Mouse (Mus musculus): Measurements from ENCODE around the gene Fbxo9. TPM values are rescaled to one million over a fixed set of nuclear protein-coding genes. Genes with fewer than 3 reads are reported as not detected.
"Not testable (repeated sequence)": the region's sequence is repeated elsewhere in the genome, so short reads cannot be mapped to it uniquely, and the experiment has no call there.

The Fbxo9 gene
- total RNA-seq, 2 experiments from 2014 or later, result 90.3 to 92.2 TPM

DNA sequence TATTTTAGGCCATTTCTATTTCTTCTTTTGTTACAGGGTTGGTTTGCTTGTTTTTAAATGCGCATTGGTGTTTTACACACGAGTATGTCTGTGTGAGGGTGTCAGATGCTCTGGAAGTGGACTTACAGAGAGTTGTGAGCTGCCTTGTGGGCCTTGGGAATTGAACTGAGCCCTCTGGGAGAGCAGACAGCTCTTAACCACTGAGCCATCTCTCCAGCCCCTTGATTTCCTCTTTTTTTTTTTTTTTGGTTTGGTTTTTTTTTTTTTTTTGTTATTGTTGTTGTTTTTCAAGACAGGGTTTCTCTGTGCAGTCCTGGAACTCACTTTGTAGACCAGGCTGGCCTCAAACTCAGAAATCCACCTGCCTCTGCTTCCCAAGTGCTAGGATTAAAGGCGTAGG, 35.6 kb downstream of the Fbxo9 start:
- not testable (repeated sequence) for DNase-seq (ENCODE audit: low spot score in 2 of 2)

DNA sequence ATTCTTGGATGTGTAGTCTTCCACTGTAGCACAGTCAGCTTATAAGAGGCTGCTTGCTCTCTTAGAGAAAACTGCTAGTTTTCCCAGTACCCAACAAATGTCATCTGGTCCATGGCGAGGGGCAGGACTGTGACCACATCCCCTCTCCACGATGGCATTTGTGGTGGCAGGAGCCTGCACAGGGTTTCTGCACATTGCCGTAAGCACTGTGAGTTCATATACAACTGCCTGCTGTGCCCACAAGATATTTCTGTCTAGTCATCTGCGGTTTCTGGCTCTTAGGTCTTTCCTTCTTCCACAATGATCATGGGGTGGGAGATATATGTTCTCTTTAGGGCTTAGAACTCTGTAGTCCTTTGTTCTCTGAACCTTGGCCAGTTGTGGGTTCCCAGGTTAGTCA, 37.2 kb downstream of the Fbxo9 start:
- no peak for DNase-seq (ENCODE audit: low spot score in 2 of 2)

DNA sequence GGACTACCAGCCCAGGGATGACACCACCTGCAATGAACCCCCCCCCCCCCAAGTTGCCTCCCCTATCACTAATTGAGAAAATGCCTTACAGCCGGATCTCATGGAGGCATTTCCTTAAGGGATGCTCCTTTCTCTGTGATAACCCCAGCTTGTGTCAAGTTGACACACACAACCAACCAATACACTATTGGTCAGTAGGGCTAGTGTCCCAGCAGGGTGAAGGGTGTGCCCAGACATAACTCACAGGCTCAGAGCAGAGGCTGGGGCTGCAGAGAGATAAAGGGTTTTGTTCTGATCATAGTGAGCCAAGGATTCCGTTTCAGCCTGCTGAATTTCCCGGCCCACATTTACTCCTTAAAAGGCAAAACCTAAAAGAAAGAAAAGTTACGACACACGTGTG, 38.4 kb downstream of the Fbxo9 start:
- DNase-seq (ENCODE audit: low spot score in 2 of 2), result no peak

DNA sequence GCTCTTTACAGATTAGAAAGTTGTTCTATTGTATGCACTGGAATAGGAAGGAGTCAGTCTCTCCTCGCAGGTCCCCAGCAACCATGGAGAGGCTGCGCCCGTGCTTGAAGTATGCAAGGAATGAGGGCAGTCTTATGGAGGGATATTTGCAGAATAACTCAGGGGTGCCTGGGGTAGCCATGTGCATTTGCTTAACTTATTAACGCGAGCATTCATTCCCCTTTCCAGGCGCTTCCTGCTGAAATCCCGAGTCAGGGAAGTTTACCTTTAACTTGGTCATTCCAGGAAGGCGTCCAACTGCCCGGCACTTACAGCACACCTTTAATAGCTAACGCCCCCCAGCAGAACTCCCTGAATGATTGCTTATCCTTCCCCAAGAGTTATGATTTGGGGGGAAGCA, 44.7 kb downstream of the Fbxo9 start:
- DNase-seq (ENCODE audit: low spot score in 2 of 2), result no peak

DNA sequence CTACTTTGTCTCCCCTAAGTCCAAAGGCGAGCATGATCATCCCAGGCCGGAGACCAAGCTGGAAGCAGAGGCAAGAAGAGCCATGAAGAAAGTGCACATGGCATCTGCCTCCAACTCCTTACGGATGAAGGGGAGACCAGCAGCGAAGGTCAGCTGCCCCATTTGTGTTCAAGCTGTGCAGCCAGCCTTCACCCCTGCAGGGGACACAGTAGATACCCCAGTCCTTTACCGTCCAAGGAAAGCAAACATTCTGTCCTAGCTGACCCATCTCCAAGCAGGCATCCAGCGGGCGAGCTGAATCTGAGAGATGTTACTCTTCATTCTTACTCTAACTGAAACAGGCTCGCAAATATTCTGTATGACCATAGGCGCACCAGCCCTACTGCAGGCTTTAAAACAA, 46.5 kb downstream of the Fbxo9 start:
- no peak for DNase-seq (ENCODE audit: low spot score in 2 of 2)

DNA sequence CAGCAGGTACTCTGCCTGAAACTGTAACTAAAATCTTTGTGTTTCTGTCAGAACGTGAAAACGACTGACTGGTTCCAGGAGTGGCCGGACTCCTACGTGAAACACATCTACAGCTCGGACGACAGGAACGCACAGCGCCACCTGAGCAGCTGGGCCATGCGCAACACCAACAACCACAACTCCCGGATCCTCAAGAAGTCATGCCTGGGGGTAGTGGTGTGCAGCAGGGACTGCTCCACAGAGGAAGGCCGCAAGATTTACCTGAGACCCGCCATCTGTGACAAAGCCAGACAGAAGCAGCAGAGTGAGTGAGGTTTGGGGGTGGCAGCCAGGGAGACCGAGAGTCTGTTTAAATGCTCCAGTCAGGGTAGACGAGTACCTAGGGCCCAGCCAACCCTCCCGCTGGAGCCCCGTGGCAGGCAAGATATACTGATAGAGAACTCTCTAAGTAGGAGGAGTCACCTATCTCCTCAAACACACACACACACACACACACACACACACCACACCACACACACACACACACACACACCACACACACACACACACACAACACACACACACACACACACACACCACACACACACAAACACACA, 49.2 kb downstream of the Fbxo9 start:
- DNase-seq (ENCODE audit: low spot score in 2 of 2), result no peak

DNA sequence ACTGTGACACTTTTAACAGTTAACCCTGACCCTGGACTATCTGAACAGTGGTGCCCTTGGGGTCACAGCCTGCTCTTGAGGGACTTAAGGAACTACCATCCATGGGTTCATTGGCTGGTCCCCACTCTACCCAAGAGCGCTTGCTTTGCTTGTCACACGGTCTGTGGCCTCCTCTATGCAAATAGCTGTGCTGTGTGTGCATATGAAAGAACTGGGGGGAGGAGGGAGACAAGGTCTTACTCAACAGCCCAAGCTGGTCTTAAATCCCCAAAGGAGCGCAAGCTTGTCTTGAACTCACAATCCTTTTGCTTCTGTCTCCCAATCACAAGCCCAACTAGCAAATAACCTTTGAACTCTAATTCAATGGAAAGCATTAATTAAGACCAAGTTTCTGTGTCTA, 54.6 kb downstream of the Fbxo9 start:
- DNase-seq (ENCODE audit: low spot score in 2 of 2), result no peak

DNA sequence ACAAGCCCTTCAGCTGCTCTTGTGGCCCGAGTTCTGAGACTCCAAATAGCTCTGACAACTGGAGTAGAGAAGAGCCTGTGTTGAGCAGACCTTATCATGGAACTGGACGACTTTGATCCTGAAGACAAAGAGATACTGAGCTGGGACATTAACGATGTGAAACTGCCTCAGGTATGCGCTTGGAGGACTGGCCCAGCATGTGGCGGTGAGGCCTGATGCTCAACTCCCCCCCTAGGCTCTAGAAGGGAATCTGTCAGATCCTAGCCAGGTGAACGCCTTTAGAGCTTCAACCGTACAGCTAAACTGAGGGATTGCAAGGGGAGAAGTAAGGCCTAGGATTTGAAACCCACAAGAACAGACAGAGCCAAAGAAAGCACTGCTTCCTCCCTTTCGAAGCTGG, 55.0 kb downstream of the Fbxo9 start:
- DNase-seq (ENCODE audit: low spot score in 2 of 2), result no peak

DNA sequence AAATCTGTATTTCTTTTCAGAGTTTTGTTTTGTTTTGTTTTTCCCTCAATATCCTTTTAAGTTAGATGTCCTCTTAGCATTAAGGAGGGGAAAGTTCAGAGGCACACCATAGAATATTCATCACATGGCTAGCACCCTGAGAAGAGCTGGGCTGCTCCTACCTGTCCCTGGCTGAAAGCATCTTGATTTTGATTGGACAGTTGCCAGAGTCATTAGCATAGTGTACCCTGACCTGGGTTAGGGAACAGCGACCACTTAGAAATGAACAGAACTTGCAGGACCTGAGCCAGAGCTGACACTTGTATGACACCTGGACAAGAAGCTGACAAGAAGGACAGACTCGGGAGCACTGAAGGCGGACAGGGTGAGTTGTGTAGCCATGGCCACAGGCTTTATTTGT, 57.2 kb downstream of the Fbxo9 start, which contains the start of gene Gcm1:
Gene Gcm1 (plus strand): TSS at position 248 of the 400 bp plus-strand sequence.
- DNase-seq (ENCODE audit: low spot score in 2 of 2), result no peak

DNA sequence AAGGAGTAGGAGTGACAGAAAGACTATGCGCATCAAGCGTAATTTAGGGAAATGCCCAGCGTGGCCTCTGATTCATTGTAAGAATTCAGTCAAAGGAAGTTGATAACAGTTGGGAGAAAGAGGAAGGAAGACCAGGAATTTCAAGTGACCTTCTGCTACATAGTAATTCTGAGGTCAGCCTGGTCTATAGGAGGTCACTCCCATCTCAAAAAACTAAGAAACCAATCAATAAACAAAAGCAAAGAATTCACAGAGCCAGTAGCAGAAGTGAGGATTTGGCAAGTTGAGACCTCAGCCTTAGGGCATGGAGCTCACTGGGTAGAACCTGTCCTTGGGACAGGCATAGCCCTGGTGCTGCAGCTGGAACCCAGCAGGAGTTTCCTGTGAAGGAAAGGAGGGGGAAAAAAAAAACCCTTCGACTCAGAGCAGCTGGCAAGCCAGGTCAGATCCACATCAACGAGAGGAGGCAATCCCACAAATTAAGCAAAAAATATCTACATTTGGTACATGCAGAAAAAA, 58.4 kb downstream of the Fbxo9 start:
- DNase-seq (ENCODE audit: low spot score in 2 of 2), result no peak

DNA sequence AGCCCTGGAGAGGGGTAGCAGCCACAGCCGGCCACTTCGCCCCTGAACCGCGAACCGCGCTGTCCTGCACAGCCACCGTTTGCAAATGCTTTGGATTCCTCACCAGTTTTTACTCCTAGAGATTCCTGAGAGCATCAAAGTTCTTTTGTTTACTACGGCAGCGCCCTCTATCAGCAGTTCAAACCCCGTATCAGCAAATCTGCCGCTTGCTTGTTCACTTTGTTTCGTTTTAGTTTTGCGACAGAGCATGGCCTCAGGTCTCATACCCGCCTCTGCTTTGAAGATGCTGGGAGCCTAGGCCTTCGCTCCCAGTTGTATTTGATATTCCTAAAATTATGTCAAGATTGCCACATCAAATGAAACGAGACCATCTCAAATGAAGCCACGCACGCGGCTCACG, 62.1 kb downstream of the Fbxo9 start:
- DNase-seq (ENCODE audit: low spot score in 2 of 2), result no peak

DNA sequence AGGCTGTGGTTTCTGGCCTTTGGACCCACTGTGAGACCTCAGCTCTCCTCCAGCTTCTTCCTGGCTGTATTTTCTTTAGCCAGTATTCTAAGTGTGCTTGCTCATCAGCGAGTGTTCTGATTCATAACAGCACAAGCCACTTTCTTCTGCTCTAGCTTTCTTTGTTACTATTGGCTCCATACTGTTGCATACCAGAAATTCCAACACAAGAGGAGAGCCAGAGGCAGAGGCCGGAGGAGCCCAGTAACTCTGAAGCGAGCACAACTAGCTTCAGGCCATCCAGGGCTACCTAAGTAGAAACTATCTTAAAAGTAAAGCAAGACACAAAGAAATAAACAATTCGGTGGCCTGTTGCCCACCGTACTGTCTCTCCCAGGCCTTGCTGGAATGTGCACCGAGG, 63.7 kb downstream of the Fbxo9 start:
- no peak for DNase-seq (ENCODE audit: low spot score in 2 of 2)

DNA sequence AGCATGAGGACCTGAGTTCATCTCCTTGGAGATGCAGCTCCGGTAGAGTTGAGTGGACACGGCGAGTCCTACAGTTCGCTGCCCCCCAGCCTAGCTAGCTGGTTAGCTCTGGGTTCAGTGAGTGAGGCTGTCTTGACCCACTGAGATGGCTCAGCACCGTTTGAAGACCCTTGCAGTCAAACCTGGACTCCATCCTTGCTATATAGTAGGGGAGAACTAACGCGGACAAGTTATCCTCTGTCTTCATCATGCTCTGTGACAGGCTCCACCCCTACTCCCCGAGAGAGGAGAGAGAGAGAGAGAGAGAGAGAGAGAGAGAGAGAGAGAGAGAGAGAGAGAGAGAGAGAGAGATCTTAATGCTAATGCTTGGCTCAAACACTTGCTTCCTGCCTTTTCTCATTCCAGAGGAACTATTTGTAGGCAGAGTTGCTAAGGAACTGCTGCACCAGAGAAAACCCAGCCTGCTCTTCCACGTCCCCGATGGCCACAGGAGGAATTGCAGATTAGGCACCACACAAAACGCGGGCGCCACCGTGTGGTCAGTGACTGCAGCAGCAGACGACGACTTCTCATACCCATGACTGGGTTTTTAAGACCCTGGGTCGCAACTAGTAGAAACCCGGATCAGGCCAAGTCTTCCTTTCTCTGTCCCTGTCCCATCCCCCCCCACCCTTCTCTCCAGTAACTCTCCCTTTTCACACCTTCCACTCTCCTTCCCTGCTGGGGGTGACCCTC, 69.9 kb downstream of the Fbxo9 start:
- peak; percentile 61 to 83 for DNase-seq (ENCODE audit: low spot score in 2 of 2)

DNA sequence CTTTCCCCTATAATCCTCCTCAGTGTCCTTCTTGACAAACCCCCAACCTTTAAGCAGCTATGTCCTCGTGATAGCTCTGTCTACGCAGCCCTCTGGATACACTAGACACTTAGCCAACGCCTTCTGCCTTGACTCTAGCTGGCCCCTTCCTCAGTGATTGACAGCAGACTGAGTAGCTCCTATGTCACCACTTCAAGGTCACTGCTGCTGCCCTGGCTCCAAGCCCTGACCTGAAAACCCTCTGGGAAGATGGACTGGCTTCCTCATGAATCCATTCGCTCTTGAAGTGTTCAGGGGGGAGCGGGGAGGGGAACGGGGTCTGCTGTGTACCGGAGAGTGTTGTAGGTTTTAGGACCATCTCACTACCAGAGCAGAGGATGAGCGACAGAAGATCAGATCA, 73.0 kb downstream of the Fbxo9 start:
- no peak for DNase-seq (ENCODE audit: low spot score in 2 of 2)

DNA sequence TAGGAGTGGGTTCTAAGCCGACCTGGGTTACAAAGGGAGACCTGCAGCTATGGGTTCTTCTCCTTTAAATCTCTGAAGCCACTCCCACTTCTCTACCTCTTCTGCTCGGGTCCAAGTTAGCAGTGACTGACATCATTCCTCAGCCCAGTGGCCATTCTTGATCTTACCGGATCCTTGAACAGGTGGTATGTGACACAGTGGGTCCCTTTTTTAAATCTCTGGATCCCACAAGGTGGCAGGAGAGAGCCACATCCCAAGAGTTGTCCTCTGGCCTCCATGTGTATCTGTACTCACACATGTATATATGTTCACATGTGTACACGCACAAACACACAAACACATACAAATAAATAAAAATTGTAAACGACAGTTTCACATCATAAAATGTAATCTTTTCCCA, 73.6 kb downstream of the Fbxo9 start:
- DNase-seq (ENCODE audit: low spot score in 2 of 2), result no peak

DNA sequence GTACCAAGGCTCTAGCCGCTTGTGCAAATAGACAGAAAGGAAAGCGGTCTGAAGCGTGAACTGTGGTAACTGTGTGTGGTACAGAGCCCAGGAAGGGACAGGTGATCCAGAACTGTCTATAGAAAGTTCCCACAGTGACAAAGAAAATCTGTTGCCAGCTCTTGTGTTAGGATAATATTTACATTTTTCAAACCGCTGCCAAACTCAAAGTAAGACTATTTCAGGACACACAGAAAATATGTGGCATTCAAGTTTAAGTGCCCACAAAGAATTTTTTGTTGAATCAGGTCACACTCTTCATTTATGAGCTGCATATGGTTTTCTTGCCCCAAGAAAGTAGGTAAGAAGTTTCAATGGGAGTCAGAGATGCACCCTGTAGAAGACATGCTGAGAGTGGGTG, 75.9 kb downstream of the Fbxo9 start:
- no peak for DNase-seq (ENCODE audit: low spot score in 2 of 2)

Other genes with a start within 250 kb of the Fbxo9 start
- gene Elovl5, start 191.7 kb downstream of the Fbxo9 start, total RNA-seq (2021), result 10 to 100 TPM; 70.4 to 73.1 TPM
- not detected for gene Gcm1, start 57.1 kb downstream of the Fbxo9 start, total RNA-seq (2021)
- gene Ick, start 127 bp upstream of the Fbxo9 start, total RNA-seq (2021), result 10 to 100 TPM; 18.0 to 18.3 TPM
- 10 to 100 TPM; 56.0 to 60.8 TPM for gene Gsta4, start 73.7 kb upstream of the Fbxo9 start, total RNA-seq (2021)
- gene Gsta1, start 121.6 kb upstream of the Fbxo9 start, total RNA-seq (2021), result not detected
- not detected for gene Gm3776, start 148.1 kb upstream of the Fbxo9 start, total RNA-seq (2021)
- gene Gm10639, start 180.9 kb upstream of the Fbxo9 start, total RNA-seq (2021), result not detected
- gene Omt2a, start 205.7 kb upstream of the Fbxo9 start, total RNA-seq (2021), result not detected
- gene Omt2b, start 218.5 kb upstream of the Fbxo9 start, total RNA-seq (2021), result not detected
- not detected for gene Gsta2, start 246.7 kb upstream of the Fbxo9 start, total RNA-seq (2021)